Mouse (Mus musculus) hindbrain, embryonic 14.5 days (tissue): ENCODE measurements at regions not wholly inside any gene's neighbourhood (a gene's known extent, or its start where the extent isn't known, plus 50 kb on each side); places are given as distances from the start of the nearest gene placed in this dataset.

ENCODE experiments used
- ATAC-seq: fragments of 200-750 bp; cut with Nextera tagmentation; 2 replicates; pipeline ENCODE4 v1.8.0; 2017; ENCODE audit warnings: moderate number of reproducible peaks, mild to moderate bottlenecking, moderate TSS enrichment, moderate library complexity; ENCODE audit not compliant: low FRiP score
- DNase-seq: peaks from one replicate; pipeline ENCODE4 v3.0.0-alpha.2; 2015; ENCODE audit warnings: low spot score
- H3K27ac ChIP-seq: fragments of 300-500 bp; sonication (generic); 2 replicates; pipeline ENCODE4 v1.5.1; 2014; ENCODE audit warnings: mild to moderate bottlenecking, moderate library complexity
- H3K27me3 ChIP-seq: fragments of 300-500 bp; sonication (generic); 2 replicates; pipeline ENCODE4 v1.6.1; 2014; ENCODE audit warnings: mild to moderate bottlenecking, low read length, mixed read lengths; ENCODE audit not compliant: control insufficient read depth, insufficient read depth
- H3K36me3 ChIP-seq: fragments of 300-500 bp; sonication (generic); replicated peaks from 2 replicates; pipeline ENCODE4 v1.6.1; 2014; ENCODE audit not compliant: control insufficient read depth, insufficient read depth
- H3K4me1 ChIP-seq: fragments of 300-500 bp; sonication (generic); replicated peaks from 2 replicates; pipeline ENCODE4 v1.6.1; 2014; ENCODE audit warnings: antibody characterized with exemption, low read length, mixed read lengths; ENCODE audit not compliant: control insufficient read depth, insufficient read depth
- H3K4me2 ChIP-seq: fragments of 300-500 bp; sonication (generic); replicated peaks from 2 replicates; pipeline ENCODE4 v1.6.1; 2014; ENCODE audit warnings: mild to moderate bottlenecking, moderate library complexity
- H3K4me3 ChIP-seq: fragments of 300-500 bp; sonication (generic); replicated peaks from 2 replicates; pipeline ENCODE4 v1.5.1; 2014; ENCODE audit warnings: mild to moderate bottlenecking, low read length
- H3K9ac ChIP-seq: fragments of 300-500 bp; sonication (generic); 2 replicates; pipeline ENCODE4 v1.6.1; 2014
- H3K9me3 ChIP-seq: fragments of 300-500 bp; sonication (generic); 2 replicates; pipeline ENCODE4 v1.6.1; 2016; ENCODE audit warnings: low read length; ENCODE audit not compliant: control insufficient read depth
- WGBS: fragments of 180-500 bp; shearing (Covaris S2); extraction: QIAGEN DNeasy Blood & Tissue Kit; methylation state at CpG from one replicate; pipeline ENCODE4 v1.1.7; 2014; 5-methylcytosine and 5-hydroxymethylcytosine counted together

DNA sequence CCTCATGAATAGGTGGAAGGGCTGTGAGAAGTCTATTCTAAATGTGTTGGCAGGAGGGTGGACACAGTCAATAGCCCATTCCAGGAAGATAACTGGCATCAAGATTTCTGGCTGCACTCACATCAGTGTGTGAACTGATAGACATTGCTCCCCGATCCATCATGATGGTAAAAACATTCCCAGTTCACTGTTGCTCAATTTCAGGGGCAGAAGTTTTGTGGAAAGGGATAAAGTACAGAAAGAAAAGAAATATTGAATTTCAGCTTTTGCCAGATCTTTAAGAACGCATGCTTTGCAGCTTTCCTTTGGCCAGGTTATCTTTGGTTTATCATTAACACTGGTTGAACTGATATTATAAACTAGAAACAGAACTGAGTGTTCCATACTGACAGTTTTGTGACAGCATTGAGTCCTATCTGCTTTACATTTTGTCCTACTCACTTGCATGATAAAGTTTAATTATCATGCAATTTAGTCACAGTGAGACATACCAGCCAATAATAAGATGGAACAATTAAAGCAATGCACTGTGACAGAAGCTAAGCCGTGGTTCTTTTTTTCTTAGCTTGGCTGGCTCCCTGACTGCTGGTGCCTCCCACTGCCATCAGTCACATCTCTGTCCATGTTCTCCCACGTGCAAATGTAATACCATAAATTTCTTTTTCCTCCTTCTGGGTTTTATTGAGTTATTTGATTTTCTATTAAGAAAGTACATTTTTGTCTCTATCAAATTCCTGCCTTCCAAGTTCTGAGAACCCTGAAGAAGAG, 302.1 kb downstream of the Etaa1 start:
- H3K4me3 ChIP-seq, result no peak overlapping the region
- no peaks in the 10 kb centered on the region for H3K27me3 ChIP-seq
- WGBS, result 47% methylated on average over 4 of the region's 4 CpGs
- H3K9ac ChIP-seq, result no peak overlapping the region
- DNase-seq (no peak), ATAC-seq (no peak)
- no peaks in the 10 kb centered on the region for H3K9me3 ChIP-seq
- H3K4me2 ChIP-seq, result no peak overlapping the region
- H3K4me1 ChIP-seq, result no peaks in the 10 kb centered on the region
- H3K36me3 ChIP-seq, result no peaks in the 10 kb centered on the region
- H3K27ac ChIP-seq, result no peak overlapping the region

DNA sequence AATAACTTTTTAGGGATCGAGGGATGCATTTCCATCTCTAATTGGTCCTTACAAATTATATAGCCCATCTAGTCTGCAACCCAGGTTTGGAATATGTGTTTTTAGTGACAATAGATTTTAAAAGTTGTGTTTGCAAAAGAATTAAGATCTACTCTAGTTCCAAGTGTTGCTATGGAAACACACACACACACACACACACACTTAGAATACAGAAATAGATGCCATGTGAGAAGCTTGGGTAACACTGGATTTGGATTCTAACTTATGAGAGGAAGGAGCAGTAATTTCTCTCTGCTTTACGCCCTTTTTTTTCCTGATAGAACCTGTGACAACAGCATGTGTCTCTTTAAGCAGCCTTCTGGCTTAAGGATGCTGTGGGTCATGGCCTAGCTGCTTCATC, 297.8 kb downstream of the Etaa1 start:
- Histone ChIP-seq H3K9ac (no peak overlapping the region), H3K27ac (no peak overlapping the region), H3K36me3 (no peaks in the 10 kb centered on the region), H3K27me3 (no peaks in the 10 kb centered on the region), H3K4me2 (no peak overlapping the region), H3K9me3 (no peaks in the 10 kb centered on the region), H3K4me1 (no peaks in the 10 kb centered on the region), H3K4me3 (no peak overlapping the region)
- DNase-seq (no peak), ATAC-seq (no peak)
- 92% methylated on average over 2 of the region's 2 CpGs for WGBS

DNA sequence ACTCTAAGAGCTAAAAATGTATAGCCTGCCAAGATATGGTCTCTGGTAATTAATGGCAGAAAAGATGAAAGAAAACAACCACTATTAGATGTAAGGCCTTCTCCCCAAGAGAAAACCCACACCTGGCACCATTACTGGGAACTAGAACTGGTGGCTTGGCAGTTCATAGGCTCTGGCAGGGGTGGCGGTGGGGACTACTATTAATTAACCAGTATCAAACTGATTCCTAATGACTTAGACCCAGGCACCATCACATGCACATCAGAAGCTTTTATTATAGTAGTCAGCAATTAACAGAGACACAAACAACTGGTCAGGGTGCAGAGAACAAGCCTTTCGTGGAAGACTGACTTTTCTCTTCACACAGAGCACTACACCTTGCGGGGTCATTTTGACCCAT, 296.0 kb downstream of the Etaa1 start:
- Histone ChIP-seq H3K27ac (0 out of 2 replicates have a peak overlapping the region, but pooled peaks have one; percentile 43), H3K4me1 (no peaks in the 10 kb centered on the region), H3K36me3 (no peaks in the 10 kb centered on the region), H3K4me3 (no peak overlapping the region), H3K9me3 (no peaks in the 10 kb centered on the region), H3K27me3 (no peaks in the 10 kb centered on the region), H3K4me2 (no peak overlapping the region), H3K9ac (no peak overlapping the region)
- DNase-seq, result no peak
- 66% methylated on average over 3 of the region's 3 CpGs for WGBS
- ATAC-seq, result peak; percentile 14; the same call in 1 of the 2 replicates

DNA sequence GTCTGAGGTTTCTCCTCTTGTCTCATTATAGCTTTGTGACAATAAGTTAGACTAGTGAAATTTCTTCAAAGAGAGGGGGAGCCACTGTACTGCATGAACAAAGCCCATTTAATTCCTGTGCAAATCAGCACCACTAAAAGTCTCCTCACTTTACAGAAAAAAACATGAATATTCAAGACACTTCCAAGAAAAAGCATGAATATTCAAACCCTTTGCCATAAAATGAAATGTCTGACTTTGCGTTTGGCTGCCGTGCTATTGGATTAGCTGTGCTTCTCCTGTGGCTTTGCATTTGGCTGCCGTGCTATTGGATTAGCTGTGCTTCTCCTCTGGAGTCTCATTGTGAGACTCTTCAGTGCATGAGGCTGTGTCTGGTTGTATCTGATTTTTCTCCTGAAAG, 295.4 kb downstream of the Etaa1 start:
- H3K27ac ChIP-seq, result 0 out of 2 replicates have a peak overlapping the region, but pooled peaks have one; percentile 43
- DNase-seq (no peak), ATAC-seq (peak; percentile 64; the same call in 1 of the 2 replicates)
- H3K27me3 ChIP-seq, result no peaks in the 10 kb centered on the region
- H3K9me3 ChIP-seq, result no peaks in the 10 kb centered on the region
- no peak overlapping the region for H3K9ac ChIP-seq
- H3K4me3 ChIP-seq, result no peak overlapping the region
- H3K36me3 ChIP-seq, result no peaks in the 10 kb centered on the region
- WGBS, result 24% methylated on average over 3 of the region's 3 CpGs
- H3K4me2 ChIP-seq, result no peak overlapping the region
- H3K4me1 ChIP-seq, result no peaks in the 10 kb centered on the region

DNA sequence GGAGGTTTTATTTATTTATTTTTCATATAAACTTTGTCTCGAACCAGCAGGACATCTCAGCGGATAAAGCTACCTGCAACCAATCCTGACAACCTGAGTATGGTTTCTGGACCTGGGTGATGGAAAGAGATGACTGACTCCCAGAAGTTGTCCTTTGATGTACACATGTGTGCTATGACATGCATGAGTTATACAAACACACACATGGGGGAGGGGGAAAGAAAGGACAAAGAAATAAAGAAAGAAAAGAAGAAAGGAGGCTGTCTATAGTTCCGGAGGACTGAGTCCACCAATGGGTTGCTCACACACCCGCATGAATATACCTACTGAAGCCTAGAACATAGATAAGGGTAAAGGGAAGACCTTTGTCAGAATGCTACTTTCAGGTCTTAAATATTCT, 295.0 kb downstream of the Etaa1 start:
- WGBS, result 92% methylated on average over 4 of the region's 4 CpGs
- H3K27me3 ChIP-seq, result no peaks in the 10 kb centered on the region

DNA sequence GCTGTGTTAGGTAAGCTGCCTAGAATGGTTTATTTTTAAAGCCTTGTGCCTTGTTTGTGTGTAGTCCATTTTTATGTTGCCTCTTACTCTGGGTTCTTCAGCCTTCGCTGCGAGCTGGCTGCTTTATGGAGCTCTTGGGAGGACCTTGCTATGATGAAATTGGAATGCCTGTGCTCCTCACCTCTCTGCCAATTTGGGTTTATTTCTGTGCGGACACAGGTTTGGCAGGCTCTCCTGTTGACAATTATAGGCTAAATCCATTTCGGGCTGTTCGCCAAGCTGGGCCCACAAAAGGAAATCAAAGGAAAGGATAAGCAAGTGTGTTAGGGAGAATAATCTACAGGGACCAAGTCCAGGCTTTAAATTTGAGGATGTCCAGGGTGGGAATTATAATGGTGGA, 289.8 kb downstream of the Etaa1 start:
- DNase-seq (no peak), ATAC-seq (no peak)
- Histone ChIP-seq H3K27me3 (no peaks in the 10 kb centered on the region), H3K4me2 (no peak overlapping the region), H3K36me3 (no peaks in the 10 kb centered on the region), H3K27ac (no peak overlapping the region), H3K9me3 (no peaks in the 10 kb centered on the region), H3K9ac (no peak overlapping the region), H3K4me3 (no peak overlapping the region), H3K4me1 (no peaks in the 10 kb centered on the region)
- 82% methylated on average over 5 of the region's 5 CpGs for WGBS

More for the DNA sequence above, 295.0 kb downstream of the Etaa1 start:
- no peaks in the 10 kb centered on the region for H3K4me1 ChIP-seq
- H3K4me2 ChIP-seq, result no peak overlapping the region
- no peak overlapping the region for H3K27ac ChIP-seq
- H3K36me3 ChIP-seq, result no peaks in the 10 kb centered on the region
- ATAC-seq, result no peak
- no peaks in the 10 kb centered on the region for H3K9me3 ChIP-seq
- no peak overlapping the region for H3K9ac ChIP-seq
- no peak for DNase-seq
- H3K4me3 ChIP-seq, result no peak overlapping the region

DNA sequence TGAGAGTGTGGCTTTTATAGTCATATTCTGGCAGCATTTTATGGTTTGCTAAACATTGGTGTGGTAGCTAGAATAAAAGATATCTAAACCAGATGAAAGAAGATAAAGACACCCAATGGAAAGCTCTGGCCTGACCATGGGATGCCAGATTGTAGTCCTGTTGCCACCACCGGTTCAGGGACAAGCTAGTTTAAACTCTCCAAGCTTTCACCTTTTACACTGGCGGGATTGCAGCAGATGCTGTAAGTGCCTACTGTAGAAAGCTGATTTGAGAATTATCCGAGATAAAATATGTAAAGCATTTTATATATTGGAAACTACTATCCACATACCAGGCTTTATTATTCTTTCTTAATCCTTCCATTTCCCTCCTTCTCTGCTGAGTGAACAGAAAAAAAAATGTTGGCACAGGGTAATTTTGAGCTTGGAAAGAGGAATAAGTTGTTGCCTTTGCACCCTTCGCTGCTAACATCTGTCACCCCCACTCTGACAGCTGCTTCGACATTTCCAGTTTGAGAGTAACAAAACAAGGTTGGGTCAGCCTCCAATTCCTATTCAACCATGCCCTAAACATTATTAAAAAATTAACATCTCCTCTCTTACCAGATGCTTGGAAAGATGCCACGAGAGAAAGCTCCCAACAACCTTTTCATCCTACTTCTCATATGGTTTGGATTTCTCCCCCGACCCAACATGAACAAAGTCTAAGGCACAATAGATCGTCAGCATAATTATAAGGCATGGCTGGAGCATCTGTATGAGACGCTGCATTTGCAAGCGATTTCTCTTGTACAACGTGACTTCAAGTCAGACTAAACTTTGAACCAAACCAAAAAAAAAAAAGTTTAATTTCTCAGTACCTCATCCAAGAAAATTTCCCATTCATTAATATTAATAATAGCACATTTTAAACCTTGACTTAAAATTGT, 287.8 kb downstream of the Etaa1 start:
- ATAC-seq (no peak), DNase-seq (no peak)
- Histone ChIP-seq H3K9ac (no peak overlapping the region), H3K27me3 (no peaks in the 10 kb centered on the region), H3K4me1 (no peaks in the 10 kb centered on the region), H3K4me3 (no peak overlapping the region), H3K9me3 (no peaks in the 10 kb centered on the region), H3K27ac (no peak overlapping the region), H3K36me3 (no peaks in the 10 kb centered on the region), H3K4me2 (no peak overlapping the region)
- WGBS, result 74% methylated on average over 11 of the region's 11 CpGs

DNA sequence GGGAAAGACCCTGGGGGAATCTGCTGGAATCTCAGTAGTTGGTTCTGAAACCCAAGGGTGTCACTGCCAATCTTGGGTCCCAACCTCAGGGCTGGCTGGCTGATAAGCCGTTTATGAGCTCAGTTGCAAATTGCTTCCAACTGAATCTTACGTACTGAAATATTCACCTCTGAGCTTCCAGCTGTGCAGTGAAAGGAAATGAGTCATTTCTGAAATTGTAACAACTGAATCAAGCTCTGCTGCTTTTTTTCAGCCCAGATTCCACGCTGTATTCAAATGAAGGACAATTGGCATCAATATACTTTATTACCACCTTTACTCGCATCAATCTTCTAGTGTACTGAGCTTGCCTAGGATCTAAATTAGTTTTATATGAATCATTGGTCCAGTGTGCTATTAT, 272.7 kb downstream of the Etaa1 start:
- H3K27me3 ChIP-seq, result no peaks in the 10 kb centered on the region
- no peak for DNase-seq
- H3K4me3 ChIP-seq, result no peak overlapping the region
- no peak overlapping the region for H3K27ac ChIP-seq
- H3K9me3 ChIP-seq, result 0 out of 2 replicates have a peak, but pooled peaks cover 13% of the 10 kb centered on the region
- H3K4me1 ChIP-seq, result 0 out of 2 replicates have a peak, but pooled peaks cover 3% of the 10 kb centered on the region
- H3K4me2 ChIP-seq, result no peak overlapping the region
- WGBS, result 68% methylated on average over 4 of the region's 4 CpGs
- no peak overlapping the region for H3K9ac ChIP-seq
- ATAC-seq, result no peak
- no peaks in the 10 kb centered on the region for H3K36me3 ChIP-seq

DNA sequence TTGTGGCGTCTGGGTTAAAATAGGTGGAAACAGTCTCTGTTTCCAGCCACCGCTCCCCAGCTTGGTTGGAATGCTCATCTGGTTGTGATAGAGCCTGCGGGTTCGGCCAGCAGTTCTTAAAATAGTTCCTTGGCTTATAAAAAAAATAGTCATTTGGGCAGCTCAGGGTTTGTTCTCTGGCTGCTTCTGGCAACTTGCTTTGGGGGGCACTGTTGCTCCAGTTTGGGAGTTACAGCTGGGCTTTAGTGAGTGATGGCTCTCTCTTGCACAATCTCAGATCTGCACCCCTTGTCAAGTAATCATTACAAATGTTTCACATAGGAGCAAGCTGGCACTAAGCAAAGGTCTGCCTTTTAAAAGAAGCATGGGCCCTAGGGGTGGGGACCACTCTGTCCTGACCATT, 268.0 kb downstream of the Etaa1 start:
- H3K27ac ChIP-seq, result no peak overlapping the region
- DNase-seq (peak; percentile 65), ATAC-seq (peak; percentile 72)
- H3K4me1 ChIP-seq, result 0 out of 2 replicates have a peak, but pooled peaks cover 3% of the 10 kb centered on the region
- 0 out of 2 replicates have a peak, but pooled peaks cover 13% of the 10 kb centered on the region for H3K9me3 ChIP-seq
- no peaks in the 10 kb centered on the region for H3K36me3 ChIP-seq
- WGBS, result 55% methylated on average over 4 of the region's 4 CpGs
- no peak overlapping the region for H3K9ac ChIP-seq
- H3K4me3 ChIP-seq, result no peak overlapping the region
- no peaks in the 10 kb centered on the region for H3K27me3 ChIP-seq
- H3K4me2 ChIP-seq, result no peak overlapping the region
